Mouse (Mus musculus) liver, adult 2 months (tissue): ENCODE measurements around the gene Psma5. TPM values are rescaled to one million over a fixed set of nuclear protein-coding genes. Genes with fewer than 3 reads are reported as not detected.
A peak's percentile ranks its signal among the peaks of the same experiment; 100 is the strongest.

Source experiments
- DNase-seq: peaks from one replicate; pipeline ENCODE4 v3.0.0-alpha.2; 2011; ENCODE audit warnings: low read depth, low spot score; ENCODE audit errors: extremely low read depth
- H3K27ac ChIP-seq: fragments of 200-500 bp; replicated peaks from 2 replicates; pipeline ENCODE4 v1.5.1; 2012; ENCODE audit warnings: low read depth, mild to moderate bottlenecking, control low read depth, inconsistent platforms, low read length; ENCODE audit not compliant: insufficient read depth
- H3K27me3 ChIP-seq: fragments of 200-500 bp; 2 replicates; pipeline ENCODE4 v1.6.1; 2012; ENCODE audit warnings: mild to moderate bottlenecking, moderate library complexity, low read length, inconsistent platforms; ENCODE audit not compliant: control insufficient read depth, insufficient read depth
- H3K36me3 ChIP-seq: fragments of 200-500 bp; 2 replicates; pipeline ENCODE4 v1.6.1; 2012; ENCODE audit warnings: low read length, inconsistent platforms; ENCODE audit not compliant: control insufficient read depth, insufficient read depth
- H3K4me1 ChIP-seq: fragments of 200-500 bp; 2 replicates; pipeline ENCODE4 v1.6.1; 2011; ENCODE audit warnings: low read length; ENCODE audit not compliant: control insufficient read depth, insufficient read depth
- H3K4me3 ChIP-seq: fragments of 200-500 bp; 2 replicates; pipeline ENCODE4 v1.5.1; 2011; ENCODE audit warnings: low read depth, mild to moderate bottlenecking, control low read depth, low read length, moderate library complexity; ENCODE audit not compliant: insufficient read depth
- H3K79me2 ChIP-seq: fragments of 200-500 bp; 2 replicates; pipeline ENCODE4 v1.6.1; 2012; ENCODE audit warnings: inconsistent platforms, mild to moderate bottlenecking, low read length, moderate library complexity; ENCODE audit not compliant: control insufficient read depth, insufficient read depth
- H3K9ac ChIP-seq: fragments of 200-500 bp; 2 replicates; pipeline ENCODE4 v1.6.1; 2012; ENCODE audit warnings: low read depth, mild to moderate bottlenecking, control low read depth, inconsistent platforms, low read length
- CTCF ChIP-seq: fragments of 200-500 bp; IDR thresholded peaks from 2 replicates; pipeline ENCODE4 v1.5.1; 2011; ENCODE audit warnings: low read depth, low read length, control low read depth
- POLR2A ChIP-seq: fragments of 200-500 bp; IDR thresholded peaks from 2 replicates; pipeline ENCODE4 v1.6.1; 2011; ENCODE audit warnings: low read length, control low read depth; ENCODE audit not compliant: insufficient read depth; ENCODE audit errors: extremely low read depth
- WGBS: fragments of 180-500 bp; shearing (Covaris S2); methylation state at CpG from one replicate; pipeline ENCODE4 v1.1.7; 2018; 5-methylcytosine and 5-hydroxymethylcytosine counted together
- polyA plus RNA-seq: library from polyadenylated mRNA; depleted of rRNA; stranded (reverse); fragments of >200 nt; gene quantifications from 2 replicates; pipeline ENCODE4 v1.2.3, GENCODE M21; 2012; rRNA removed
- total RNA-seq: library from RNA; depleted of rRNA; stranded (reverse); fragments of >200 nt; gene quantifications from 2 replicates; pipeline ENCODE4 v1.2.3, GENCODE M21; 2014; rRNA removed

The Psma5 gene
- total RNA-seq (85.9 and 86.7 TPM in 2 replicates), polyA plus RNA-seq (40.5 and 46.4 TPM in 2 replicates)

DNA sequence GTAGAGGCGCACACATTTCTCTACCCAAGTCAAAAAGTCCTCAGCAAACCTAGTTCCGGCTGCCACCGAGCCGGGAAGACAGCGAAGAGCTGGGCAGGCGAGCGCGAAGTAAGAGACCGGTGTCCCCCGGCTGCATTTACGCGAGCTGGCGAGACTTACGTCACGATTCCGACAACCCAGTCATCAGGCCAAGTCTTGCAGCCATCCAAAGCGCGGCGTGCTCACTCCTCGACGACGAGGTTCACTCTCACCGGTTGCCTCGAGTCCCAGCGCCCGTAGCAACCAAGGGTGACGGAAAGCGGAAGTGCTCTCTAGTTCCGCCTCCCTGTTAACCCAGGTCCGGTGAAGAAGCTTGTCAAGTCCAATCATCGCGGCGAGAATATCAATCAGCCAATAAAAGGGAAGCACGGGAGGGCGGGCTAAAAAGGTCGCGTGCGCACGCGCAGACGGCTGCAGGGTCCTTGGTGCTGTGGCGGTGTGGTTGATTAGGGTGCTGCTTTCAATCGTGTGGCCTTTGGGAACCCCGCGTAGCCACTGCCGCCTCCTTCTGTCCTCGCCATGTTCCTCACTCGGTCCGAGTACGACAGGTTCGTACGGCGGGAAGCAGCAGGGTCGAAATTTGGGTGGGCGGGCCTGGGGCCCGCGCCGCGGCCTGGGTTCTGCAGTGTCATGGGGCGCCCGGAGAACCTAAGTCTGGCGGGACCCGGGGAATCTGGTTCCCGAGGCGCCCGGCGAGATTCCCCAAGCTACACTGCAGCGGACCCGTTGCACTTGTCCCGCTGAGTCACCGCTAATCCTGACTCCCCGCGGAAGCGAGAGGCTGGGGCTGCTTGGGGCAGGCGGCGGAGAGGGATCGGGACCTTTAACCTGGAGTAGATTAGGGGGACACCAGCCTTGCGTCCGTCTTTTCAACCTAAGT, at the start of gene Psma5:
Psma5 (plus strand) TSS at position 208 of the 919 bp plus-strand sequence.
- TF ChIP-seq CTCF (no peak), POLR2A (0 out of 2 replicates have a peak, but pooled peaks have one; percentile 34)
- Histone ChIP-seq H3K27ac (peak within 1 kb of the TSS; percentile 49), H3K36me3 (peaks cover 3% of the 10 kb centered on the region), H3K79me2 (peaks cover 15% of the 10 kb centered on the region; the same call in 1 of the 2 replicates), H3K9ac (peak within 1 kb of the TSS; percentile 92), H3K4me1 (peaks cover 7% of the 10 kb centered on the region), H3K4me3 (peak within 1 kb of the TSS; percentile 97), H3K27me3 (no peaks in the 10 kb centered on the region)
- DNase-seq = peak; percentile 99
- under 1% methylated on average over 79 of the region's 79 CpGs for WGBS

DNA sequence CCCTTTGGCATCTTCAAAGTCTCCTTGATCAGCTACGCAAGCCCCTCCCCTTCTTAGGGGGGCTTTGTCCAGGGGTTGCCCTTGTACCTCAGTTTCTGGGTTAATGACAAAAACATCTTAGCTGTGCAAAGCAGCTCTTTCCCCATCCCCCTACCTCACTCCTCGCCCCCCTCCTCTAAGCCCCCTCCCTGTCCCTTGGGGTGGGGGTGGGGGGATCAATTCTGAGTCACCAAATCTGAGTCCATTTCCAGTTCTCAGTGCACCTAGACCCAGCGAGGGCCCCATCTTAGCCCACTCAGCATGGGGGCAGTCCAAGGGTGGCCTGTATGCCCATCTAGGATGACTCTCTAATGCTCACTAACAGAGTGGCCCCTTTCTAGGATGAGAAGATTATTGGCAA, 47.7 kb upstream of the Psma5 start:
- Histone ChIP-seq H3K9ac (no peak overlapping the region), H3K36me3 (no peaks in the 10 kb centered on the region), H3K4me3 (no peak overlapping the region), H3K27ac (no peak overlapping the region), H3K4me1 (peaks cover 4% of the 10 kb centered on the region; the same call in 1 of the 2 replicates), H3K27me3 (no peaks in the 10 kb centered on the region), H3K79me2 (no peaks in the 10 kb centered on the region; the same call in 1 of the 2 replicates)
- no peak for DNase-seq
- TF ChIP-seq CTCF = no peak
- TF ChIP-seq POLR2A = no peak
- WGBS = 88% methylated on average over 3 of the region's 3 CpGs

DNA sequence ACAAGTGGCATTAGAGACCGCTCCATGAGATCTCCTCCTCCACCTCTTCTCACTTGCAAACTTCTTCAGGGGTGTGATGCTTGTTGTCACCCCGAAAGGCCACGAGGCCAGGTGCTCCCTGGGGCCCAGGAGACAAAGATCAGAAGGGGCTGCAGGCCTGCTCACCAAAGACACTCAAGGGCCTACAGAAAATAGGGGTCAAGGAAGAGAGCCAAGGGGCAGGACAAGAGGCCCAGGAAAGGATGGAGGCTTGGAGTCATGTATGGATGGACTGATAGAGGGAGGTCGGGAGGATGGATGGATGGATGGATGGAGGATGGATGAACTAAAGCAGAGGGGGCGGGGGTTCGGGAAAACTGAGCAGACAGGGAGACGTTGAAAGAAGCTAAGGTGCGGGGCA, 47.2 kb upstream of the Psma5 start:
- TF ChIP-seq CTCF (no peak), POLR2A (no peak)
- peaks cover 4% of the 10 kb centered on the region; the same call in 1 of the 2 replicates for H3K4me1 ChIP-seq
- 32% methylated on average over 8 of the region's 8 CpGs for WGBS
- DNase-seq = no peak
- H3K27me3 ChIP-seq = no peaks in the 10 kb centered on the region
- H3K36me3 ChIP-seq = no peaks in the 10 kb centered on the region
- H3K79me2 ChIP-seq = no peaks in the 10 kb centered on the region; the same call in 1 of the 2 replicates
- H3K9ac ChIP-seq = peak overlapping the region; percentile 88
- no peak overlapping the region; the same call in 1 of the 2 replicates for H3K4me3 ChIP-seq
- no peak overlapping the region for H3K27ac ChIP-seq

DNA sequence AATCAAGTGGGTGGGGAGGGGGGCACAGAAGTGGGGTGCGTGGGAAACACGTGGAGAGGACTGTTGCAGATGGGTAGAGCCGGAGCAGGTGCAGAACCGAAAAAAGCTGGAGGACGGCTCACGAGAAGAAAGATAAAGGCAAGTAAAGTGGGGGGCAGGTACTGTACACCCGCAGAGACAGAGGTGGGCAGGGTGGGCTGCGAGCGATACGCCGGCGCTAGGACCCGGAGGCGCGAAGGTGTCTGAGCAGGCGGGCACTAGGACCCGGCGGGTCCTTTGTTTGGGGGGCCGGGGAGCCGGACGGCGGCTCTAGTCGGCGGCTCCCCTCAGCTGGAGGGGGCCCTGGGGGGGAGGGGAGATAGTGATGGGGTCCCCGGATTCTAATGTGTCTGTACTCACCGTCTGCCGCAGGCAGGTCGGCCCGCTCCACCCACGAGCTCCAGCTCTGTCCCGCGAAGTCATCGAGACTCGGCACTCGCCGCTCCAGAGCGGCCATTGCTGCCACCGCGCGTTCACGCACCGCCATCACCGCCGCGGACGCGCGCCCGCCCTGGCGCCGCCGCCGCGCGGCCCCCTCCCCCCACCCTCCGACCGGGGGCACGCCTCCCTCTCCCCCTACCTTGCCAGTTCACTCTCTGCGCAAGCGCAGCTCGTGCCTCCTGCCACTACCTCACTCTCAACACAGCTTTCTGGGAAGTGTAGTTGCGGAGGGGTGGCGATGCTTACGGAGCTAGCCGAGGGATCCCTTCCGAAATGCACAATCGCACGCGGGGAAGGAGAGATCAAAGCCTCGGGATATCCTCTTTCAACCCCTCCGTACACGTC, 46.6 kb upstream of the Psma5 start:
- peak; percentile 86 for DNase-seq

DNA sequence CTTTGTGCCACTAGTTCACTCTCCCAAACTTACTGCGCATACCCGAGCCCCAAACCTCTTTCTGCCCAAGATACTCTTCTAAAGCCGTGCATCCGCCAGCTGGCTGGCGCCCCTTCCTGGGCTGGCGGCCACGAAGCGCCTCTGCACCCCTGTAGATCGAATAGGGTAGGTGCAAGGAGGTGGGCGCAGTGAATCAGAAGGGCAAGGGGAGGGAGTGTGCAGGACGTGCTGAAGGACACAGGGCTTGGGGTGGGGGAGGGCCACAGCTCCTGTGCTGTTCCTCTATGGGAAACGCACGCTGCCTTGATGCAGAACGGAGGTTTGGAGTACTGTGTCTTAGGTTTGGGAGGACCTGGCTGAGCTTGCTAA, 46.0 kb upstream of the Psma5 start, which contains the start of gene Atxn7l2:
Atxn7l2 (minus strand) TSS at position 164 of the 369 bp plus-strand sequence.
- Histone ChIP-seq H3K4me3 (peak within 1 kb of the TSS; percentile 89), H3K27me3 (no peaks in the 10 kb centered on the region), H3K36me3 (no peaks in the 10 kb centered on the region), H3K9ac (peak within 1 kb of the TSS; percentile 88), H3K79me2 (no peaks in the 10 kb centered on the region; the same call in 1 of the 2 replicates), H3K27ac (peak within 1 kb of the TSS; percentile 58), H3K4me1 (peaks cover 4% of the 10 kb centered on the region; the same call in 1 of the 2 replicates)
- DNase-seq = no peak
- TF ChIP-seq POLR2A (no peak), CTCF (no peak)
- 0% methylated on average over 14 of the region's 14 CpGs for WGBS

More for the DNA sequence above, 46.6 kb upstream of the Psma5 start:
- Histone ChIP-seq H3K36me3 (no peaks in the 10 kb centered on the region), H3K27ac (peak overlapping the region; percentile 58), H3K27me3 (no peaks in the 10 kb centered on the region), H3K9ac (peak overlapping the region; percentile 88), H3K4me3 (peak overlapping the region; percentile 89), H3K4me1 (peaks cover 4% of the 10 kb centered on the region; the same call in 1 of the 2 replicates), H3K79me2 (no peaks in the 10 kb centered on the region; the same call in 1 of the 2 replicates)
- WGBS = 1% methylated on average over 68 of the region's 72 CpGs
- TF ChIP-seq POLR2A = peak; percentile 25
- no peak for TF ChIP-seq CTCF
